Mouse (Mus musculus) adrenal gland, postnatal 10 days (tissue): Measurements from ENCODE around the gene Lhpp. TPM values are rescaled to one million over a fixed set of nuclear protein-coding genes. Genes with fewer than 3 reads are reported as not detected.
A peak's percentile ranks its signal among the peaks of the same experiment; 100 is the strongest.

Experiments
- DNase-seq: peaks from one replicate; pipeline ENCODE4 v3.0.0; 2021; ENCODE audit warnings: mixed read lengths
- total RNA-seq, 2 experiments: library from RNA; stranded (reverse); gene quantifications; 2 replicates each; pipeline ENCODE4 v1.2.3; 2021

Gene Lhpp
- total RNA-seq, 2 experiments from 2014 or later = 16.8 to 17.0 TPM

GRCm38 (mm10) chr7:132599071-132599975 lies 11.1 kb upstream of the Lhpp start, which contains the start of gene Nkx1-2:
Gene Nkx1-2, minus strand, starts transcription at chr7:132599637.
- DNase-seq = no peak

- no peak for DNase-seq
These were observed 10.4 kb upstream of the Lhpp start for GRCm38 (mm10) chr7:132600026-132600425.

DNA sequence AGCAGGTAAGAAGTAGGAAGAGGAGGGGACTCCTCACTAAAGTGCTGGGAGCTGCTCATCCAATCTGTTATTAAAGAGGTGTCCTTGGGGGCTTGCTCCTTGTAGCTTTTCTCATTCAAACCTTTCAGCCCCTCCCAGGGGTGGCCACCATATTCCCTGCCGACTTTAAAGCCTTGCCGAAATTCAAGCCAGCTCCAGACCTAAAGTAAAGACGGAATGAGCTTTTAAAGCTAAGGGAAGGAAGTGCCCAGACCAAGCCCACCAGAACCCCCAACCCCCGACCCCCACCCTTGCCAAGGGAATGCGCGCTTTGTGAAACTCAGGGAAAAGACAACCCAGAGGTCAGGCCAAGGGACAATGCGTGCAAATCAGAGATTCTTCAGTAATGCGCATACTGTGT lies 9.5 kb upstream of the Lhpp start:
- DNase-seq = no peak

GRCm38 (mm10) chr7:132604720-132605119 lies 5.7 kb upstream of the Lhpp start:
- DNase-seq = no peak

- no peak for DNase-seq
These were observed 4.7 kb upstream of the Lhpp start for GRCm38 (mm10) chr7:132605689-132606088.

DNA sequence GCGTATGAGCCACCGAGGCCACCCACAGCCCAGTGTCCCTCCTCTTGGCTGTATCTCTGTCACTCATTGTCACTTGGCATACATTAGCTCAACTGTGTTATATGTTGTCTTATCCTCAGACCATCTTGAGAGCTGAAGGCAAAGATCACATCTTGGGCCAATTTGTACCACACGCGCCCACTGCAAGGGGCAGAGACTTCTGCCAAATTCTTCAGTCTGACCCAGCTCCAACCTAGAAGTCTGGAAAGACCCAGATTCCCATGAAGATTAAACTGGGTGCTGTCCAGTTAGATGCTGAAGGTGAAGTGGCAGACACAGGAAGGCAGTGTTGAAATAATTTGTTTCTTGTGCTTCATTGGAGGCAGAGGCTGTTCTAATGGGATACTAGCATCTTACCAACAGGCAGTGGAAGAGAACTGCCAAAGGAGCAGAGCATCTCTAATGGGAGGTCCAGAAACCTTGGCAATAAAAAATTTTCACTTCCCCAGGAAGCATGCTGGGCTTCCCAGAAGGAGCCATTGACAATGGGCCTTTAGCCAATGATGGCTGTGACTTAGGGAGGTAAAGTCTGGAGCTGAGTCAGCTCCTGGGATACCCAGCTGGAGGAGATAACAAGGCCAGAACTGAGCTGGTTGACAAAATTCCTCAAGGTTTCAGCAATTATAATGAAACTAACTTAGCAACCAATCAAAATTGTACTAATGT lies 2.0 kb upstream of the Lhpp start:
- no peak for DNase-seq

DNA sequence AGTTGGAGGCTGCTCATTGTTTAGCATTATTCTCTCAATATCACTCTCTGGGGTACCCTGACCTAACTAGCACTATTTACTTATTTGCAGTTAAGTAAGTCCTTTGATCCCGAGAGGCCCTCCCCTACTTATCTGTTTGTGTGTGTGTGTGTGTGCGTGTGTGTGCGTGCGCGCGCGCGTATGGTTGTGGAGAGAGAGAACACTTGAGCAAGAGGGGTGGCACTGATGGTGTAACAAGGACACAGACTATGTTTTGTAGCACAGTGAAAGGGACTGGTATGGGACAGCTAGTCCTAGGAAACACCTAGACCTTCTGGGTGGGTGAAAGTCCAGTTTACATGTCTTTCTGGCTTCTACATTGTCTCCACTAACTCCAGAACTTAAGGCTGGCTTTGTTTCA lies 1.1 kb downstream of the Lhpp start:
- no peak for DNase-seq

GRCm38 (mm10) chr7:132615346-132615745 lies 4.9 kb downstream of the Lhpp start:
- DNase-seq = peak; percentile 27

DNA sequence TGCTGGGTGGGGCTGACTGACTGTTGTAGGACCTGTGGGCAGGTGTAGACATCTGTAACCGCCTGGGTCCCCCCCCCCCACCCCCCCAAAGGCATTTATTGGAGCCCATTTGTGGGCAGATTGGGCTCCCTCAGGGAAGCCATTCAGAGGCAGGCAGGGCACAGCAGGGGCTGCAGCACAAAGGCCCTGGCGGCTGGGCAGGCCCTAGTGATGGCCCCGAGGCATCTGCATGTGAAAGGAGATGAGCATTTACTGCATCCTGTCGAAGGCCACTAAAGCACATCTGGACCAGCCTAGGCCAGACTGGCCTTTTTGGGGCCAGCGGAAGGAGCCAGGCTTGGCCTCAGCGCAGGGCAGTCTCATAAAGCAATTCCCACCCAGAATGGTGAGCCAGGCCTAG lies 6.0 kb downstream of the Lhpp start:
- DNase-seq = no peak

DNA sequence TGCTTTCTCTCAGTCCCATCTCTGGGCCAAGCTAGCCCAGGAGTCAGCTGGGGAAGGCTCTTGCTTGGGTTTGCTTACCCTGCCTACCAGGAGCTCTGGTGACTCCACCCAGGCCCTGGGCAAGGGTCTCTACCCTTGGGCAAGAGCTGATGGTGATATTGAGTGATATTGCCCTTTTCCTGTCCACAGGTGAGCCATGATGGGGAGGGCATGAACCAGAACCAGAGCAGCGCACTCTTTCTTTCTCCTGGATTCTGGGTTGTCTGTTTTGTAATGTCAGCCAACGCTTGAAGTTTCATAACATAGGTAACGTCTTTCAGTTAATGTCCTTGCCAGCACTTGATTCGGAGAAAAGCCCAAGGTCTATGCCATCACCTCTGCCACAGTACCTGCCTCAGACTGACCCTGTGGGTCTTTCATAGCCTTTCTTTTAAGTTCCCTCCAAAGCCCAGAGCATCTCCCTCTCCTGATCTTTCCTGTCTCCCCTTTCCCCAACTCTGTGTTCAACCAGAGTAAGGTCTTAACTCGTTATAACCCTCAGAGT lies 6.7 kb downstream of the Lhpp start:
- no peak for DNase-seq

- DNase-seq = no peak
These were observed 9.1 kb downstream of the Lhpp start for GRCm38 (mm10) chr7:132619549-132619948.

GRCm38 (mm10) chr7:132619975-132620918 lies 9.8 kb downstream of the Lhpp start:
- no peak for DNase-seq

- no peak for DNase-seq
These were observed 13.7 kb downstream of the Lhpp start for GRCm38 (mm10) chr7:132624161-132624560.

GRCm38 (mm10) chr7:132626174-132626573 lies 15.7 kb downstream of the Lhpp start:
- DNase-seq = no peak

- no peak for DNase-seq
These were observed 17.0 kb downstream of the Lhpp start for GRCm38 (mm10) chr7:132627448-132627847.

DNA sequence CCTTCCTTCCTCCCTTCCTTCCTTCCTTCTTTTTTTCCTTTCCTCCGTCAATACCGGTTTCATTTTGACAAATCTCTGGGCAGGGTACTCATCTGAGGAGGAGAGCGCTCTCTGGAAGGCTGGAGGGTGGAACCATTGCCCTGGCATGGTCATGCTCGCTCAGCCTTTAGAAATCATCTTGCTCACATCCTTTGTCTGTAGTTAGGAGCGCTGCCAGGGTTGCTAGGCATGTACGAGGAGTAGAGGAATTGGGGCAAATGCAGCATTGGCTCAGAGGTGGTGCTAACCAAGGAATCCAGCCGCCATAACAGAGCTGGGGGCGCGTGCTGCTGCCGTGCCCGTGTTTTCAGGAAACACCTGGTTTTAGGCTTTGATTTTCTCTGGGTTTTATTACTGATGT lies 20.9 kb downstream of the Lhpp start:
- DNase-seq = no peak

- DNase-seq = no peak
These were observed 26.9 kb downstream of the Lhpp start for GRCm38 (mm10) chr7:132637292-132637691.

GRCm38 (mm10) chr7:132638446-132639087 lies 28.1 kb downstream of the Lhpp start:
- peak; percentile 62 for DNase-seq

GRCm38 (mm10) chr7:132640946-132641345 lies 30.5 kb downstream of the Lhpp start:
- DNase-seq = no peak

GRCm38 (mm10) chr7:132641606-132642005 lies 31.2 kb downstream of the Lhpp start:
- DNase-seq = no peak

- no peak for DNase-seq
These were observed 34.3 kb downstream of the Lhpp start for GRCm38 (mm10) chr7:132644605-132645279.
